Mouse (Mus musculus) left cerebral cortex, postnatal 4 days (tissue): Measurements from ENCODE around the gene Tardbp. TPM values are rescaled to one million over a fixed set of nuclear protein-coding genes. Genes with fewer than 3 reads are reported as not detected.

ENCODE experiments used
- DNase-seq: peaks from one replicate; pipeline ENCODE4 v3.0.0-alpha.2; 2022
- intact Hi-C: fragments of 180-260 bp; cut with DNase I; formaldehyde crosslinking; loops from one replicate; pipeline ENCODE4 v1.15.1; 2025
- total RNA-seq, 2 experiments: library from RNA; stranded (reverse); gene quantifications; 2 replicates each; pipeline ENCODE4 v1.2.3; 2021

Tardbp gene
- total RNA-seq, 2 experiments from 2014 or later, result 263 to 324 TPM

DNA sequence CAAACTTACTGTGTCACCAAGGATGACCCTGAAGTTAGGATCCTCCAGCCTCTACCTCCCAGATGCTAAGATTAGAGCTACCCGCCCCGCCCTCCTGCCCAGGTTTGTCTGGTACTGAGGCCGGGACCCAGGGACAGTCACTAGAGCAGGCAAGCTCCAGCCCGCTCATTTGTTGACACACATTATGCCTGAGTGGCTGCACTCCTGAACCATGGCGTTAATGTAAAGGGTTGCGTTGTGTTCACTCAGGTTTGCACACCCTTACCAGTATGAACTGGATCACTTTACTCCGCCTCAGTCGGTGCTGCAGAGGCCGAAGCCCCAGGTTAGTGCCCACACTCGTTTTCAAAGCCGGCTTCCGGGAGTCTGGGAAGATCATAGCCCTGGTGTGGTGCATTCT, 63.2 kb downstream of the Tardbp start:
- DNase-seq, result no peak
- intact Hi-C loops, result no loop called here

DNA sequence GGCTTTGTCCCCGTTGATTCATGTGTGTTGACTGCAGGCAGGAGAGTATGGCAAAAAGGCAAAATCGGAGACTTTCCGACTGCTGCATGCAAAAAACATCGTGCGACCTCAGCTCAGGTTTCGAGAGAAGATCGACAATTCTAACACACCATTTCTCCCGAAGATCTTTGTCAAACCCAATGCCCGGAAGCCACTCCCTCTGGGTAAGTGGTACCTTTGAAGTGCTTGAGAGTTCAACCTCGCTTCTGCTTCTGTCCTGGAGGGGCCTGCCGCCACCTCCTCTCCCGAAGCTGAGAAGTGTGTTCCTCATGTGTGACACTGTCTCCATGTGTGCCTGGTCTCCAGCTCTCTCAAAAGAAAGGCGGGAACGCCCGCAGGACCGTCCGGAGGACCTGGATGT, 64.1 kb downstream of the Tardbp start:
- no peak for DNase-seq
- intact Hi-C loops, result no loop called here

Other genes starting within 250 kb of the Tardbp start
- 1 to 10 TPM; 8.5 to 8.6 TPM for gene Ubiad1, start 182.2 kb downstream of the Tardbp start, total RNA-seq
- gene Mtor, start 178.4 kb downstream of the Tardbp start, total RNA-seq, result 10 to 100 TPM; 78.8 to 79.3 TPM
- under 1 TPM in 1 of 2 experiments, not detected in 1; 0.42 TPM for gene Angptl7, start 126.6 kb downstream of the Tardbp start, total RNA-seq
- gene Exosc10, start 68.6 kb downstream of the Tardbp start, total RNA-seq, result 10 to 100 TPM; 70.7 to 75.5 TPM
- 100 to 1,000 TPM; 107 to 109 TPM for gene Srm, start 35.5 kb downstream of the Tardbp start, total RNA-seq
- gene Masp2, start 24.5 kb downstream of the Tardbp start, total RNA-seq, result 1 to 10 TPM; 2.1 to 2.3 TPM
- not detected for gene Gm572, start 16.3 kb upstream of the Tardbp start, total RNA-seq
- gene Casz1, start 177.4 kb upstream of the Tardbp start, total RNA-seq, result 1 to 10 TPM; 1.1 to 2.4 TPM